Mouse (Mus musculus) MEL (cell line): ENCODE measurements around the gene Cfap77. TPM values are rescaled to one million over a fixed set of nuclear protein-coding genes. Genes with fewer than 3 reads are reported as not detected.

Experiments
- DNase-seq: peaks from one replicate; pipeline ENCODE4 v3.0.0; 2011; ENCODE audit warnings: low read depth, low spot score
- H3K27ac ChIP-seq: 2 replicates; pipeline ENCODE4 v1.5.1; 2012; ENCODE audit warnings: low read depth, mild to moderate bottlenecking, control low read depth, low read length, moderate library complexity; ENCODE audit not compliant: control insufficient read depth
- H3K27me3 ChIP-seq, 2 experiments: fragments of 150-350 bp in 1 of 2; sonication (generic) in 1 of 2; 2 replicates each; pipeline ENCODE4 v1.6.1; 2012; ENCODE audit warnings: low read length in 2 of 2, mild to moderate bottlenecking in 2 of 2, improper control_type of control experiment in 1 of 2, moderate library complexity in 1 of 2; ENCODE audit not compliant: insufficient read depth in 2 of 2, control insufficient read depth in 1 of 2
- H3K36me3 ChIP-seq, 2 experiments: 2 replicates each; pipeline ENCODE4 v1.6.1; 2012 to 2014; ENCODE audit warnings: low read length in 2 of 2, improper control_type of control experiment in 1 of 2, inconsistent platforms in 1 of 2, mild to moderate bottlenecking in 1 of 2; ENCODE audit not compliant: insufficient read depth in 2 of 2, control insufficient read depth in 1 of 2
- H3K4me1 ChIP-seq, 2 experiments: fragments of 150-350 bp in 1 of 2; sonication (generic) in 1 of 2; 2 replicates each; pipeline ENCODE4 v1.6.1; 2012; ENCODE audit warnings: low read length in 2 of 2, improper control_type of control experiment in 1 of 2, mild to moderate bottlenecking in 1 of 2; ENCODE audit not compliant: insufficient read depth in 2 of 2, control insufficient read depth in 1 of 2
- H3K4me3 ChIP-seq, 2 experiments: fragments of 150-350 bp in 1 of 2; sonication (generic) in 1 of 2; 2 replicates each; pipeline ENCODE4 v1.5.1; 2012; ENCODE audit warnings: low read depth in 2 of 2, low read length in 2 of 2, mild to moderate bottlenecking in 2 of 2, moderate library complexity in 2 of 2, control low read depth in 1 of 2, improper control_type of control experiment in 1 of 2; ENCODE audit not compliant: control insufficient read depth in 1 of 2, insufficient read depth in 1 of 2
- H3K79me2 ChIP-seq: 2 replicates; pipeline ENCODE4 v1.6.1; 2012; ENCODE audit warnings: mild to moderate bottlenecking, low read length, moderate library complexity; ENCODE audit not compliant: control insufficient read depth, poor library complexity, insufficient read depth
- H3K9ac ChIP-seq: 2 replicates; pipeline ENCODE4 v1.6.1; 2012; ENCODE audit warnings: low read depth, mild to moderate bottlenecking, control low read depth, low read length, moderate library complexity; ENCODE audit not compliant: control insufficient read depth, poor library complexity, severe bottlenecking
- H3K9me3 ChIP-seq: fragments of 150-350 bp; sonication (generic); replicated peaks from 2 replicates; pipeline ENCODE4 v1.6.1; 2012; ENCODE audit warnings: mild to moderate bottlenecking, low read length, improper control_type of control experiment, moderate library complexity; ENCODE audit not compliant: insufficient read depth
- BHLHE40 ChIP-seq: IDR thresholded peaks from 2 replicates; pipeline ENCODE4 v1.6.1; 2012; ENCODE audit warnings: low read depth, mild to moderate bottlenecking, inconsistent platforms, low read length, improper control_type of control experiment, borderline replicate concordance
- E2F4 ChIP-seq: IDR thresholded peaks from 2 replicates; pipeline ENCODE4 v1.6.1; 2011; ENCODE audit warnings: low read depth, low read length, improper control_type of control experiment, borderline replicate concordance
- EP300 ChIP-seq, 2 experiments: IDR thresholded peaks; 2 replicates each; pipeline ENCODE4 v1.6.1; 2011; ENCODE audit warnings: improper control_type of control experiment in 2 of 2, low read length in 2 of 2, low read depth in 1 of 2, mild to moderate bottlenecking in 1 of 2
- GABPA ChIP-seq: IDR thresholded peaks from 2 replicates; pipeline ENCODE4 v1.6.1; 2012; ENCODE audit warnings: low read depth, mild to moderate bottlenecking, inconsistent platforms, low read length, improper control_type of control experiment, moderate library complexity
- GATA1 ChIP-seq: IDR thresholded peaks from 2 replicates; pipeline ENCODE4 v1.6.1; 2011; ENCODE audit warnings: low read depth, low read length, improper control_type of control experiment
- JUND ChIP-seq: IDR thresholded peaks from 2 replicates; pipeline ENCODE4 v1.6.1; 2011; ENCODE audit warnings: low read depth, mild to moderate bottlenecking, improper control_type of control experiment, low read length
- KAT2A ChIP-seq: conservative IDR thresholded peaks from 2 replicates; pipeline ENCODE4 v1.6.1; 2012; ENCODE audit warnings: low read depth, low read length, improper control_type of control experiment, inconsistent platforms
- MAFK ChIP-seq: IDR thresholded peaks from 2 replicates; pipeline ENCODE4 v1.6.1; 2011; ENCODE audit warnings: low read depth, mild to moderate bottlenecking, low read length, improper control_type of control experiment, borderline replicate concordance
- MAZ ChIP-seq: IDR thresholded peaks from 2 replicates; pipeline ENCODE4 v1.6.1; 2012; ENCODE audit warnings: low read depth, mild to moderate bottlenecking, inconsistent platforms, low read length, improper control_type of control experiment
- MXI1 ChIP-seq: IDR thresholded peaks from 2 replicates; pipeline ENCODE4 v1.6.1; 2011; ENCODE audit warnings: mild to moderate bottlenecking, low read depth, low read length, improper control_type of control experiment
- NRF1 ChIP-seq: IDR thresholded peaks from 2 replicates; pipeline ENCODE4 v1.6.1; 2014; ENCODE audit warnings: low read depth, mild to moderate bottlenecking, inconsistent platforms, low read length, improper control_type of control experiment, moderate library complexity; ENCODE audit not compliant: poor library complexity, insufficient read depth, severe bottlenecking
- POLR2AphosphoS2 ChIP-seq: IDR thresholded peaks from 2 replicates; pipeline ENCODE4 v1.6.1; 2011; ENCODE audit warnings: low read length, improper control_type of control experiment
- POLR2AphosphoS5 ChIP-seq: IDR thresholded peaks from 2 replicates; pipeline ENCODE4 v1.6.1; 2012; ENCODE audit warnings: low read depth, borderline replicate concordance, mild to moderate bottlenecking, inconsistent platforms, low read length, moderate library complexity, mixed read lengths
- RCOR1 ChIP-seq: IDR thresholded peaks from 2 replicates; pipeline ENCODE4 v1.6.1; 2012; ENCODE audit warnings: low read depth, mild to moderate bottlenecking, inconsistent platforms, low read length, improper control_type of control experiment
- SMC3 ChIP-seq: IDR thresholded peaks from 2 replicates; pipeline ENCODE4 v1.6.1; 2011; ENCODE audit warnings: low read depth, low read length, improper control_type of control experiment
- TBP ChIP-seq: IDR thresholded peaks from 2 replicates; pipeline ENCODE4 v1.8.0; 2011; ENCODE audit warnings: low read depth, low read length, improper control_type of control experiment
- UBTF ChIP-seq: IDR thresholded peaks from 2 replicates; pipeline ENCODE4 v1.6.1; 2012; ENCODE audit warnings: low read depth, mild to moderate bottlenecking, inconsistent platforms, low read length, improper control_type of control experiment, moderate library complexity, borderline replicate concordance; ENCODE audit not compliant: insufficient read depth
- ZC3H11A ChIP-seq: IDR thresholded peaks from 2 replicates; pipeline ENCODE4 v1.6.1; 2012; ENCODE audit warnings: low read depth, mild to moderate bottlenecking, inconsistent platforms, low read length, improper control_type of control experiment
- polyA plus RNA-seq, 2 experiments: library from polyadenylated mRNA; stranded (reverse) in 1 of 2; unstranded in 1 of 2; fragments of >175 nt in 1 of 2; fragments of >200 nt in 1 of 2; gene quantifications; 2 replicates each; pipeline versions ENCODE4 v1.2.1 to v1.2.4; 2012; ENCODE audit warnings: low replicate concordance in 2 of 2, low read depth in 1 of 2; ENCODE audit not compliant: insufficient read length in 2 of 2, insufficient read depth in 1 of 2, missing spikeins in 1 of 2
- total RNA-seq: library from RNA; depleted of rRNA; stranded (reverse); fragments of 300-350 nt; gene quantifications from 2 replicates; pipeline ENCODE4 v1.2.3, GENCODE M21; 2012

Gene Cfap77
- total and polyA plus RNA-seq, 3 experiments = 1.1 to 2.4 TPM; not detected in 1

- Histone ChIP-seq H3K4me1 (no peaks in the 10 kb centered on the region), H3K9me3 (no peaks in the 10 kb centered on the region), H3K9ac (no peak overlapping the region), H3K27ac (no peak overlapping the region), H3K27me3 (no peaks in the 10 kb centered on the region), H3K4me3 (no peak overlapping the region), H3K36me3 (no peaks in the 10 kb centered on the region), H3K79me2 (no peaks in the 10 kb centered on the region)
- no peak for DNase-seq
- TF ChIP-seq MAFK = no peak
- no peak for TF ChIP-seq MAZ
- TF ChIP-seq ZC3H11A = no peak
- no peak for TF ChIP-seq E2F4
- TF ChIP-seq SMC3 = no peak
- no peak for TF ChIP-seq KAT2A
These were observed 141.9 kb downstream of the Cfap77 start for GRCm38 (mm10) chr2:28912961-28913360.

- Histone ChIP-seq H3K4me1 (no peaks in the 10 kb centered on the region), H3K27me3 (no peaks in the 10 kb centered on the region), H3K9ac (no peak overlapping the region), H3K4me3 (no peak overlapping the region), H3K9me3 (no peaks in the 10 kb centered on the region), H3K79me2 (no peaks in the 10 kb centered on the region), H3K27ac (no peak overlapping the region), H3K36me3 (no peaks in the 10 kb centered on the region)
- TF ChIP-seq E2F4 (no peak), RCOR1 (no peak), MXI1 (no peak), NRF1 (no peak), POLR2AphosphoS5 (no peak), UBTF (no peak), GABPA (no peak), GATA1 (no peak), JUND (no peak), TBP (no peak), KAT2A (no peak), POLR2AphosphoS2 (no peak), ZC3H11A (no peak), BHLHE40 (no peak), EP300 (IDR thresholded peaks at IDR 0.05; ENCODE audit: low read depth in 1 of 2, low read length in 2 of 2) (no peak)
- DNase-seq = no peak
These were observed 142.7 kb downstream of the Cfap77 start for GRCm38 (mm10) chr2:28912039-28912700.
